Comparison of ENCODE assay signal across 10 mouse cellular contexts in the genomic region with DNA sequence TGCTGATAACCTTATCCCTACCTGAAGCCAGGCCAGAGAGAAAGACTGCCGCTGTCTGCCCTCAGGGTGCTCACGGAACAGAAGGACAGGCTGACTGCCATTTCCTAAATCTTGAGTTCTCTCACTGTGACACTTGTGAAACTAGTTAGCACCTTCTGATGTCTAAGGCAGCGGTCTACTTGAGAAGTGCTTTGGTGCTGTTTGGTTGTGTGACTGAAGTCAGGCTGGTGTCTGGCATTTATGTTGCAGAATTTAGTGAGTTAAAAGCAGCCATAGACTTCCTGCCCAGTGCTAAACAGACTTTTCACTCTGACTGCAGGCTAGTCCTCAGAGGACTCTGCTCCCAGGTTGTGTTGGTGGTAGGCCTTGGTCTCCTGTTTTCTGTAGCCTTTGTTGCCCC. TPM values are rescaled to one million over a fixed set of nuclear protein-coding genes. Genes with fewer than 3 reads are reported as not detected.
A peak's percentile ranks its signal among the peaks of the same experiment; 100 is the strongest.
DNase-seq lines count a peak whose midpoint lies in the region; ATAC-seq and TF ChIP-seq lines count a peak whose summit lies in the region.
"Had no signal": no experiment of that assay in that cellular context is flagged by ENCODE, and none has a peak within 500 bp of the region (broad histone marks: within the 10 kb centered on the region; RNA-seq: fewer than 3 reads in every experiment).

No protein-coding gene starts in this region.

- no peaks in the 10 kb centered on the region for H3K9me3 ChIP-seq in heart, embryonic 14.5 days (ENCODE audit: control insufficient read depth, low read length)
- H3K9me3 ChIP-seq in limb, embryonic 15.5 days = no peaks in the 10 kb centered on the region

- no peak for DNase-seq in heart, adult 9 months (ENCODE audit: low spot score in 2 of 2)
- DNase-seq in spleen, adult 2 months (ENCODE audit: low read depth in 1 of 2, low spot score in 2 of 2) = no peak
- DNase-seq in spleen, postnatal 4 days (ENCODE audit: low spot score in 2 of 2) = no peak
- DNase-seq in urinary bladder, postnatal 25 days (ENCODE audit: low spot score) = no peak
- no peak for DNase-seq in cerebellum, adult 11 months
- no peak for DNase-seq in left cerebral cortex, postnatal 14 days (ENCODE audit: low spot score in 2 of 2)
- DNase-seq: adrenal gland, adult 8-10 months; kidney, adult 11 months had no signal

- no peak for ATAC-seq in heart, embryonic 14.5 days (ENCODE audit: insufficient number of reproducible peaks, insufficient read depth, low FRiP score, low read depth)
- no peak for ATAC-seq in limb, embryonic 15.5 days (ENCODE audit: insufficient number of reproducible peaks, low FRiP score, low TSS enrichment, low read depth)

- intact Hi-C loops in left cerebral cortex, postnatal 14 days (cut with DNase I) = loop anchor here (5.0 kb wide), 2 partner anchors 138 to 153 kb away; partner anchors contain the start of gene Zhx3

- peak overlapping the region; percentile 96; the same call in 1 of the 2 replicates for H3K4me2 ChIP-seq in heart, embryonic 14.5 days (ENCODE audit: low read length)
- H3K4me2 ChIP-seq in limb, embryonic 15.5 days = peak overlapping the region; percentile 90

- peaks cover 21% of the 10 kb centered on the region for H3K36me3 ChIP-seq in heart, embryonic 14.5 days (ENCODE audit: control insufficient read depth, insufficient read depth, low read length)
- no peaks in the 10 kb centered on the region for H3K36me3 ChIP-seq in spleen, adult 2 months (ENCODE audit: control insufficient read depth, insufficient read depth, low read length)
- H3K36me3 ChIP-seq in limb, embryonic 15.5 days = peaks cover 39% of the 10 kb centered on the region

- H3K4me3 ChIP-seq in heart, embryonic 14.5 days (ENCODE audit: control insufficient read depth in 1 of 2, insufficient read depth in 1 of 2, low read depth in 1 of 2, low read length in 2 of 2) = no peak overlapping the region
- H3K4me3 ChIP-seq in spleen, adult 2 months (ENCODE audit: extremely low read depth, insufficient read depth, insufficient read length) = no peak overlapping the region
- H3K4me3 ChIP-seq in limb, embryonic 15.5 days = no peak overlapping the region

- 79% methylated on average over 3 of the region's 3 CpGs for WGBS in heart, embryonic 14.5 days
- 71% methylated on average over 3 of the region's 3 CpGs for WGBS in spleen, adult 2 months
- WGBS in limb, embryonic 15.5 days = 72% methylated on average over 3 of the region's 3 CpGs

- no peak overlapping the region for H3K9ac ChIP-seq in heart, embryonic 14.5 days (ENCODE audit: low read length)
- H3K9ac ChIP-seq in limb, embryonic 15.5 days = no peak overlapping the region

- peaks cover 39 to 70% of the 10 kb centered on the region in 2 experiments for H3K4me1 ChIP-seq in heart, embryonic 14.5 days (ENCODE audit: control insufficient read depth in 2 of 2, insufficient read depth in 2 of 2, low read length in 2 of 2)
- peaks cover 3% of the 10 kb centered on the region for H3K4me1 ChIP-seq in spleen, adult 2 months (ENCODE audit: control insufficient read depth, insufficient read depth, insufficient read length)
- peaks cover 65% of the 10 kb centered on the region for H3K4me1 ChIP-seq in limb, embryonic 15.5 days

- no peak overlapping the region for H3K27ac ChIP-seq in heart, embryonic 14.5 days (replicated peaks in 1 of 2; ENCODE audit: control insufficient read depth in 1 of 2, insufficient read depth in 1 of 2, low read depth in 2 of 2, low read length in 2 of 2)
- peak overlapping the region; percentile 69 for H3K27ac ChIP-seq in spleen, adult 2 months (ENCODE audit: insufficient read depth, low read length)
- no peak overlapping the region; the same call in 1 of the 2 replicates for H3K27ac ChIP-seq in limb, embryonic 15.5 days

- H3K27me3 ChIP-seq in heart, embryonic 14.5 days (ENCODE audit: control insufficient read depth, insufficient read depth, low read length) = no peaks in the 10 kb centered on the region
- H3K27me3 ChIP-seq in spleen, adult 2 months (ENCODE audit: control insufficient read depth, insufficient read depth, low read length) = no peaks in the 10 kb centered on the region
- no peaks in the 10 kb centered on the region for H3K27me3 ChIP-seq in limb, embryonic 15.5 days

- no peak for TF ChIP-seq POLR2A in spleen, adult 2 months (IDR thresholded peaks at IDR 0.05; ENCODE audit: low read depth, low read length)

- no peak for TF ChIP-seq CTCF in spleen, adult 2 months (IDR thresholded peaks at IDR 0.05; ENCODE audit: extremely low read depth, insufficient read depth, insufficient read length, insufficient replicate concordance)

RNA-seq across cellular contexts. Expression of gene Plcg1, which starts 3.2 kb away (rescaled TPM):
- polyA plus RNA-seq in heart, embryonic 14.5 days (2014; fragmentation: Nextera tagmentation; extraction: Ambion mirVana) = 33.1 and 33.7 TPM in 2 replicates
- 40.6 and 53.7 TPM in 2 replicates for polyA plus RNA-seq in spleen, adult 2 months (2012; rRNA removed)
- 41.8 and 51.8 TPM in 2 replicates for polyA plus RNA-seq in limb, embryonic 15.5 days (2015; fragmentation: Nextera tagmentation; extraction: Ambion mirVana)
- 100 to 1,000 TPM; 113 to 115 TPM for total RNA-seq in left cerebral cortex, postnatal 14 days (2021)
